Mouse (Mus musculus) kidney, embryonic 14.5 days (tissue): ENCODE data around the gene Gna11. TPM values are rescaled to one million over a fixed set of nuclear protein-coding genes. Genes with fewer than 3 reads are reported as not detected.

Experiments
- ATAC-seq: fragments of 200-750 bp; cut with Nextera tagmentation; 2 replicates; pipeline ENCODE4 v1.8.0; 2017; ENCODE audit warnings: moderate number of reproducible peaks, mild to moderate bottlenecking, moderate TSS enrichment, moderate library complexity; ENCODE audit not compliant: low FRiP score, low TSS enrichment
- H3K27ac ChIP-seq: fragments of 300-500 bp; sonication (generic); 2 replicates; pipeline ENCODE4 v1.5.1; 2014; ENCODE audit warnings: low read depth, mild to moderate bottlenecking, low read length, moderate library complexity, mixed read lengths
- H3K27me3 ChIP-seq: fragments of 300-500 bp; sonication (generic); 2 replicates; pipeline ENCODE4 v1.6.1; 2014; ENCODE audit warnings: mild to moderate bottlenecking, low read length; ENCODE audit not compliant: control insufficient read depth, insufficient read depth
- H3K36me3 ChIP-seq: fragments of 300-500 bp; sonication (generic); 2 replicates; pipeline ENCODE4 v1.6.1; 2014; ENCODE audit warnings: low read length, mixed read lengths; ENCODE audit not compliant: control insufficient read depth, insufficient read depth
- H3K4me1 ChIP-seq: fragments of 300-500 bp; sonication (generic); 2 replicates; pipeline ENCODE4 v1.6.1; 2014; ENCODE audit warnings: low read length, mixed read lengths; ENCODE audit not compliant: control insufficient read depth, insufficient read depth
- H3K4me2 ChIP-seq: fragments of 300-500 bp; sonication (generic); replicated peaks from 2 replicates; pipeline ENCODE4 v1.6.1; 2014; ENCODE audit warnings: low read depth, mild to moderate bottlenecking, low read length
- H3K4me3 ChIP-seq: fragments of 300-500 bp; sonication (generic); 2 replicates; pipeline ENCODE4 v1.5.1; 2014; ENCODE audit warnings: mild to moderate bottlenecking, low read length
- H3K9ac ChIP-seq: fragments of 300-500 bp; sonication (generic); 2 replicates; pipeline ENCODE4 v1.6.1; 2014; ENCODE audit warnings: low read depth, mild to moderate bottlenecking, low read length, moderate library complexity
- H3K9me3 ChIP-seq: fragments of 300-500 bp; sonication (generic); 2 replicates; pipeline ENCODE4 v1.6.1; 2016; ENCODE audit warnings: low read length; ENCODE audit not compliant: control insufficient read depth
- WGBS: fragments of 180-500 bp; shearing (Covaris S2); extraction: QIAGEN DNeasy Blood & Tissue Kit; methylation state at CpG from one replicate; pipeline ENCODE4 v1.1.7; 2014; 5-methylcytosine and 5-hydroxymethylcytosine counted together
- polyA plus RNA-seq: library from polyadenylated mRNA; unstranded; fragments of >200 nt; fragmentation: Nextera tagmentation; extraction: Ambion mirVana; gene quantifications from 2 replicates; pipeline ENCODE4 v1.2.1, GENCODE M21; 2014

The Gna11 gene
- polyA plus RNA-seq, 1 experiment from 2014 or later: 89.2 TPM

GRCm38 (mm10) chr10:81538321-81539048 is 6.5 kb downstream of the Gna11 start:
- H3K9me3 ChIP-seq: no peaks in the 10 kb centered on the region
- no peak for ATAC-seq
- H3K4me2 ChIP-seq: no peak overlapping the region
- peaks cover 6% of the 10 kb centered on the region; the same call in 1 of the 2 replicates for H3K36me3 ChIP-seq
- WGBS: 82% methylated on average over 3 of the region's 3 CpGs
- no peak overlapping the region for H3K27ac ChIP-seq
- H3K27me3 ChIP-seq: no peaks in the 10 kb centered on the region
- no peak overlapping the region for H3K9ac ChIP-seq
- peaks cover 18% of the 10 kb centered on the region for H3K4me1 ChIP-seq
- no peak overlapping the region for H3K4me3 ChIP-seq

GRCm38 (mm10) chr10:81537429-81537828 is 7.6 kb downstream of the Gna11 start:
- peaks cover 14% of the 10 kb centered on the region for H3K36me3 ChIP-seq

GRCm38 (mm10) chr10:81536734-81537133 is 8.3 kb downstream of the Gna11 start:
- no peak for ATAC-seq
- no peaks in the 10 kb centered on the region for H3K27me3 ChIP-seq
- 79% methylated on average over 6 of the region's 6 CpGs for WGBS
- no peak overlapping the region for H3K27ac ChIP-seq
- no peak overlapping the region for H3K4me2 ChIP-seq
- H3K4me1 ChIP-seq: peaks cover under 1% of the 10 kb centered on the region; the same call in 1 of the 2 replicates
- no peak overlapping the region for H3K9ac ChIP-seq
- H3K9me3 ChIP-seq: no peaks in the 10 kb centered on the region
- H3K36me3 ChIP-seq: peaks cover 19% of the 10 kb centered on the region
- no peak overlapping the region for H3K4me3 ChIP-seq

More at GRCm38 (mm10) chr10:81537429-81537828, 7.6 kb downstream of the Gna11 start:
- Histone ChIP-seq H3K27me3 (no peaks in the 10 kb centered on the region), H3K4me1 (peaks cover 8% of the 10 kb centered on the region; the same call in 1 of the 2 replicates), H3K4me3 (no peak overlapping the region), H3K27ac (no peak overlapping the region), H3K9ac (no peak overlapping the region), H3K4me2 (no peak overlapping the region), H3K9me3 (no peaks in the 10 kb centered on the region)
- ATAC-seq: no peak
- WGBS: 96% methylated on average over 2 of the region's 2 CpGs

GRCm38 (mm10) chr10:81534826-81535225 is 10.2 kb downstream of the Gna11 start:
- no peak for ATAC-seq
- no peak overlapping the region for H3K4me3 ChIP-seq
- 57% methylated on average over 16 of the region's 16 CpGs for WGBS
- H3K9me3 ChIP-seq: no peaks in the 10 kb centered on the region
- no peak overlapping the region for H3K27ac ChIP-seq
- peaks cover 38% of the 10 kb centered on the region for H3K36me3 ChIP-seq
- no peak overlapping the region for H3K4me2 ChIP-seq
- no peak overlapping the region for H3K9ac ChIP-seq
- no peaks in the 10 kb centered on the region for H3K27me3 ChIP-seq
- no peaks in the 10 kb centered on the region for H3K4me1 ChIP-seq

GRCm38 (mm10) chr10:81526779-81527178 is 18.2 kb downstream of the Gna11 start:
- no peak overlapping the region for H3K9ac ChIP-seq
- no peak overlapping the region for H3K4me3 ChIP-seq
- peaks cover 31% of the 10 kb centered on the region for H3K36me3 ChIP-seq
- no peaks in the 10 kb centered on the region for H3K9me3 ChIP-seq
- peak; percentile 44; the same call in 1 of the 2 replicates for ATAC-seq
- H3K4me1 ChIP-seq: no peaks in the 10 kb centered on the region
- WGBS: 15% methylated on average over 14 of the region's 14 CpGs
- H3K27me3 ChIP-seq: peaks cover 4% of the 10 kb centered on the region; the same call in 1 of the 2 replicates
- H3K4me2 ChIP-seq: no peak overlapping the region
- no peak overlapping the region for H3K27ac ChIP-seq

- no peak overlapping the region for H3K27ac ChIP-seq
- peaks cover 4% of the 10 kb centered on the region; the same call in 1 of the 2 replicates for H3K27me3 ChIP-seq
- no peaks in the 10 kb centered on the region for H3K9me3 ChIP-seq
- 0 out of 2 replicates have a peak overlapping the region, but pooled peaks have one; percentile 7 for H3K9ac ChIP-seq
- no peak overlapping the region for H3K4me2 ChIP-seq
- 60% methylated on average over 13 of the region's 13 CpGs for WGBS
- H3K36me3 ChIP-seq: peaks cover 16% of the 10 kb centered on the region
- H3K4me3 ChIP-seq: no peak overlapping the region
- ATAC-seq: no peak
- H3K4me1 ChIP-seq: no peaks in the 10 kb centered on the region
These were observed 19.8 kb downstream of the Gna11 start for GRCm38 (mm10) chr10:81525017-81525694.

GRCm38 (mm10) chr10:81524051-81524605 is 20.9 kb downstream of the Gna11 start, which contains the start of gene Gna15:
Gene Gna15, minus strand, starts transcription at chr10:81524225.
- Histone ChIP-seq H3K4me1 (no peaks in the 10 kb centered on the region), H3K27ac (no peak within 1 kb of the TSS), H3K9ac (0 out of 2 replicates have a peak within 1 kb of the TSS, but pooled peaks have one; percentile 7), H3K36me3 (peaks cover 6% of the 10 kb centered on the region; the same call in 1 of the 2 replicates), H3K4me3 (no peak within 1 kb of the TSS), H3K4me2 (no peak within 1 kb of the TSS), H3K9me3 (no peaks in the 10 kb centered on the region), H3K27me3 (peaks cover 4% of the 10 kb centered on the region; the same call in 1 of the 2 replicates)
- 24% methylated on average over 9 of the region's 9 CpGs for WGBS
- 0 out of 2 replicates have a peak, but pooled peaks have one; percentile 17 for ATAC-seq

- no peak for ATAC-seq
- H3K4me1 ChIP-seq: no peaks in the 10 kb centered on the region
- H3K27me3 ChIP-seq: peaks cover 4% of the 10 kb centered on the region; the same call in 1 of the 2 replicates
- H3K9ac ChIP-seq: no peak overlapping the region
- H3K9me3 ChIP-seq: no peaks in the 10 kb centered on the region
- no peak overlapping the region for H3K4me2 ChIP-seq
- H3K36me3 ChIP-seq: peaks cover under 1% of the 10 kb centered on the region; the same call in 1 of the 2 replicates
- 18% methylated on average over 19 of the region's 19 CpGs for WGBS
- no peak overlapping the region for H3K27ac ChIP-seq
- no peak overlapping the region for H3K4me3 ChIP-seq
These were observed 21.4 kb downstream of the Gna11 start for GRCm38 (mm10) chr10:81523570-81523969.
